Mouse (Mus musculus): ENCODE results near the gene Gm10272. TPM values are rescaled to one million over a fixed set of nuclear protein-coding genes. Genes with fewer than 3 reads are reported as not detected.
A peak's percentile ranks its signal among the peaks of the same experiment; 100 is the strongest.

Gene Gm10272
- not detected in 2 replicates for polyA plus RNA-seq (2012; rRNA removed)

DNA sequence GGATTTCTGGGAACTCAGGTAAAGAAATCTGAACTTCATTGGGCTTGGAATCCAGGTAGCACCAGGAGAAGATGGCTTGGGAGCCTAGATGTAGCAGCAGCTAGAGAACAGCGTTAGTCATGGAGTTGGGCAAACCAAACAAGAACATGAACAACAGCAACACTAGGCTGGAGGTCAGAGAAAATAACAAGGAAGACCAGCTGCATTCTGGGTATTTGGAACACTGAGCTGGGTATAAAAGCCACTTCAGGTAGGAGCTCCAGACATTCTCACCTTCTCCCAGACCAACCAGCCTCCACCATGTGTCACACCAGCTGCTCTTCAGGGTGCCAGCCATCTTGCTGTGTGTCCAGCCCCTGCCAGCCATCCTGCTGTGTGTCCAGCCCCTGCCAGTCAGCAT is at the start of gene Gm10272:
Gene Gm10272, plus strand, starts transcription at position 301 of the 400 bp plus-strand sequence.
- no peak within 1 kb of the TSS for H3K27ac ChIP-seq (ENCODE audit: control insufficient read depth, insufficient read depth, low read length)
- 100% methylated on average over 1 of the region's 1 CpGs for WGBS
- TF ChIP-seq CTCF (IDR thresholded peaks at IDR 0.05; ENCODE audit: borderline replicate concordance, control insufficient read depth, extremely low read depth, insufficient read depth, low read length, poor library complexity) (no peak), POLR2A (IDR thresholded peaks at IDR 0.05; ENCODE audit: control insufficient read depth, extremely low read depth, insufficient read depth, low read length, poor library complexity) (no peak)
- H3K4me1 ChIP-seq (replicated peaks; ENCODE audit: control insufficient read depth, insufficient read depth, low read length) = no peaks in the 10 kb centered on the region
- H3K36me3 ChIP-seq (ENCODE audit: control insufficient read depth, insufficient read depth, low read length) = no peaks in the 10 kb centered on the region
- no peaks in the 10 kb centered on the region for H3K27me3 ChIP-seq (ENCODE audit: control insufficient read depth, insufficient read depth, low read length)
- H3K4me3 ChIP-seq (ENCODE audit: control insufficient read depth, insufficient read depth, low read length) = no peak within 1 kb of the TSS
- no peak for DNase-seq

DNA sequence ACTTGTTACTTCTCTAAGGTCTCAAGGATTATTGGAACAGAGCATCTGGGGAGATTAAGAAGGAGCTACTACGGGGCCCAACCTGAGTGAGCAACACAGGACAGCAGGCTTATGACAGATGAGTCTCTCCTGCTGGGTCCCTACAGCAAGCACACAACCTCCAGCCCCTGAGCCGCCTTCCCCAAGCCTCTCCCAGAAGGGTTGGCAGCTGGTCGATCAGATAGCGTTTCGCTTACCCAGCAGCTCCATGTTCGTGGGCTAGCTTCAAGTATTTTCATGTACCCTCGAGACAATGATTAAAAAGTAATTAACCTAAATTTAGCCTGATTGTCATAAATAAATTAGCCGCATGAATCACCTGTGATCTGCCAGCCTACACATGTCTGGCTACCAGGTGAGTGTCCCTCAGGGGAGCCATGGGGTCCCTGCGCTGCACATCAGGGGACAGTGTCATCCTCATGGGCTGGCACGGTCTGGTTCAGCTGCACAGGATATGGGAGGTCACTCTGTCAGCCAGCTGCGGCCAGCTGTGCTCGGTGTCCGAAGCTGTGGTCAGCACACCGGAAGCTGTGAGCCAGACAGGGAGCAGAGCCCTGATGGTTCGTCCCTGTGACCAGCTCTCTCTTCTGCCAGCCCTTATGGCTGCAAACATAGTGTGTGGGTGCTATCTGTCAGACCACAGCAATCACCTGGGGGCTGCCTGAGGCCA is 48.0 kb upstream of the Gm10272 start:
- no peaks in the 10 kb centered on the region for H3K4me1 ChIP-seq (replicated peaks; ENCODE audit: control insufficient read depth, insufficient read depth, low read length)
- no peaks in the 10 kb centered on the region for H3K36me3 ChIP-seq (ENCODE audit: control insufficient read depth, insufficient read depth, low read length)
- H3K27me3 ChIP-seq (ENCODE audit: control insufficient read depth, insufficient read depth, low read length) = no peaks in the 10 kb centered on the region
- no peak for DNase-seq
- WGBS = 80% methylated on average over 15 of the region's 15 CpGs
- no peak overlapping the region for H3K4me3 ChIP-seq (ENCODE audit: control insufficient read depth, insufficient read depth, low read length)
- TF ChIP-seq POLR2A (IDR thresholded peaks at IDR 0.05; ENCODE audit: control insufficient read depth, extremely low read depth, insufficient read depth, low read length, poor library complexity) (no peak), CTCF (IDR thresholded peaks at IDR 0.05; ENCODE audit: borderline replicate concordance, control insufficient read depth, extremely low read depth, insufficient read depth, low read length, poor library complexity) (no peak)
- no peak overlapping the region for H3K27ac ChIP-seq (ENCODE audit: control insufficient read depth, insufficient read depth, low read length)

DNA sequence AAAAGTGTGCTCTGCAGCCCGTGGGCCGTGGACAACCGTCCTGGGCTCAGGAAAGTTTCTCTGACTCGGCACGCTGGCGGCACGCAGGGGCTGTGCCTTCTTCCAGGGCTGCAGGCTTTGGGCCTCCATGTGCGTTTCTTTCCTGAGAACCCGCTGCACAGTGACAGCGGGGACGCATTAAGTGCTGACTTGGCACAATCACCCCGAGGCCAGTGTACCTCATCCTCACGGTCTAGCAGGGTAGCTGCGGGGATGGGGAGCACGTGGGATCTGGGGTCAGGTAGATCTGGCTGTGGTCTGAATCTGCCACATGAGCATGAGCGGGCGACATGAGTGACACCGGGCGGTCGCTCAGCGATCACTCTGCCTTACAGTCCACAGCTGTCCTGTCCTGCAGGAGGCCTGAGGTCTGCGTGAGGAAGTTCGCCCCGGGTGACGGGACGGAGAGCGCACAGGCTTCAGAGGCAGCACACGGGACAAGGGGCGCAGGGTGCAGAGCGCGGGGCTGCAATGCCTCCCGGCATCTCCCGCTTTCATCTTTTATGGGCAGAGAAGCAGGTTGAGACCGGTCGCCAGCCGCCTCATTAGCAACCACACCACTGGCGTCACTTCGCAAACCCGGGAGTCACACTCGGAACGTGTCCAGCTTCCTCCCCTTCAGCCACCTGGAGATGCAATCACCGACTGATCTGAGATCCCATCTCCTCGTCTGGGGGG is 42.3 kb upstream of the Gm10272 start:
- peaks cover 8% of the 10 kb centered on the region for H3K4me1 ChIP-seq (replicated peaks; ENCODE audit: control insufficient read depth, insufficient read depth, low read length)
- H3K27me3 ChIP-seq (ENCODE audit: control insufficient read depth, insufficient read depth, low read length) = no peaks in the 10 kb centered on the region
- no peak overlapping the region for H3K27ac ChIP-seq (ENCODE audit: control insufficient read depth, insufficient read depth, low read length)
- WGBS = 57% methylated on average over 43 of the region's 43 CpGs
- H3K4me3 ChIP-seq (ENCODE audit: control insufficient read depth, insufficient read depth, low read length) = no peak overlapping the region
- DNase-seq = no peak
- H3K36me3 ChIP-seq (ENCODE audit: control insufficient read depth, insufficient read depth, low read length) = no peaks in the 10 kb centered on the region
- TF ChIP-seq CTCF (IDR thresholded peaks at IDR 0.05; ENCODE audit: borderline replicate concordance, control insufficient read depth, extremely low read depth, insufficient read depth, low read length, poor library complexity) (no peak), POLR2A (IDR thresholded peaks at IDR 0.05; ENCODE audit: control insufficient read depth, extremely low read depth, insufficient read depth, low read length, poor library complexity) (no peak)

DNA sequence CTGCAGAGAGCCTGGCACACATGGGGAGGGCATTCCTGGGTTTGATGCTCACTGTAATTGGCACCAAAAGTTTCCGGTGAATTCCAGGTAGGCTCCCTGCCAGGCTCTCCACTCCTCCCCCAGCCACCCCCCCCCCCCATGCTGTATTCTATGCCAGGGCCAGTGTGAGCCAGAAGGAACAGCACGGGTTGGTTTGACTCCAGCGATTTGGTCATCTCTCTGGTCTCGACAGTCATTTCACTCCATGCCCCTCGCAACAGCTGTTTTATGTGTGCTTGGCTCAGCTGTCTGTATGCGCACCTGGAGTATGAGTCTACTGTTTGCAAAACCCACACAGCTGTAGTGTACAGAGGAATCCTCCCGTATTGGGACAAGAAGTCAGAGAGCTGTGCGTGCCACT is 40.1 kb upstream of the Gm10272 start:
- H3K4me3 ChIP-seq (ENCODE audit: control insufficient read depth, insufficient read depth, low read length) = no peak overlapping the region
- no peak overlapping the region for H3K27ac ChIP-seq (ENCODE audit: control insufficient read depth, insufficient read depth, low read length)
- peak; percentile 24 for DNase-seq
- H3K36me3 ChIP-seq (ENCODE audit: control insufficient read depth, insufficient read depth, low read length) = no peaks in the 10 kb centered on the region
- no peak for TF ChIP-seq CTCF (IDR thresholded peaks at IDR 0.05; ENCODE audit: borderline replicate concordance, control insufficient read depth, extremely low read depth, insufficient read depth, low read length, poor library complexity)
- H3K4me1 ChIP-seq (replicated peaks; ENCODE audit: control insufficient read depth, insufficient read depth, low read length) = peaks cover 8% of the 10 kb centered on the region
- 66% methylated on average over 8 of the region's 8 CpGs for WGBS
- H3K27me3 ChIP-seq (ENCODE audit: control insufficient read depth, insufficient read depth, low read length) = no peaks in the 10 kb centered on the region

DNA sequence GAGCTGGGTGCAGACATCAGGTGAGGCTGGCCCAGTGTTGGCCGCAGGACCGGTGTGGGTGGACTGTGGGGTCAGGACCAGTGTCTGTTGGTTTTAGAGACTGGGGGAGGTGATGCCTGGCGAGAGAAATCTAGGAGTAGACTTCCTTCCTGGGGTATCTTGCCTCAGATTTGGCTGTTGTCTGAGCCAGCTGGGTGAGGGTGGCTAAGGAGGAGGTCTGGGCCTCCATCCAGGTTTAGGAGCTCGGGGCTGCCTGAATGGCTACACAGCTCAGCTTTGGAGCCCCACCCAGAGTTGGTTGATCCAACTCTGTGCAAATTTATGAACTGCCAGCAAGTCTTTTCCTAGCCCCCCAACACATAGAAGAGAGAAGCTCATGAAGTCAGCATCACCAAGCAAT is 39.0 kb upstream of the Gm10272 start:
- Histone ChIP-seq H3K36me3 (ENCODE audit: control insufficient read depth, insufficient read depth, low read length) (no peaks in the 10 kb centered on the region), H3K4me1 (replicated peaks; ENCODE audit: control insufficient read depth, insufficient read depth, low read length) (peaks cover 8% of the 10 kb centered on the region), H3K4me3 (ENCODE audit: control insufficient read depth, insufficient read depth, low read length) (no peak overlapping the region), H3K27me3 (ENCODE audit: control insufficient read depth, insufficient read depth, low read length) (no peaks in the 10 kb centered on the region), H3K27ac (ENCODE audit: control insufficient read depth, insufficient read depth, low read length) (no peak overlapping the region)
- WGBS = 73% methylated on average over 4 of the region's 4 CpGs
- no peak for DNase-seq
- TF ChIP-seq POLR2A (IDR thresholded peaks at IDR 0.05; ENCODE audit: control insufficient read depth, extremely low read depth, insufficient read depth, low read length, poor library complexity) (no peak), CTCF (IDR thresholded peaks at IDR 0.05; ENCODE audit: borderline replicate concordance, control insufficient read depth, extremely low read depth, insufficient read depth, low read length, poor library complexity) (no peak)

DNA sequence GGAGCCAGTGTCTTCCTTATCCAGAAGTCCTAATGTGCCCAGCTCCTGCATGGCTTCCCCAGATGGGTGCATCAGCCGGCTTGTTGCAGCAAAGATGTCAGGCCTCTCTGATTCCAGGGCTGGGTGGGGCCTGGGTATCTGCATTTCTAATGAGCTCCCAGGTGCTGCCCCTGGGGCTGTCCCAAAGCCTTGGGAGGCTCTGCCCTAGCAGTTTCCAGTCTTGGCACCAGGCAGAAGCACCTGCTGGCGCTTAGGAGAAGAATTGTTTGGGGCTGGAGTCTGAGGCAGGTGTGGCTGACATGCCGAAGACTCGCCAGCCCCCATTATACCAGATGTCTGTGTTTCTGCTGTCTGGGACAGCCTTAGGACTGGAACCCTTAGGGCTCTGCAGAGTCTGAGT is 35.7 kb upstream of the Gm10272 start:
- 87% methylated on average over 4 of the region's 4 CpGs for WGBS
- Histone ChIP-seq H3K4me3 (ENCODE audit: control insufficient read depth, insufficient read depth, low read length) (no peak overlapping the region), H3K4me1 (replicated peaks; ENCODE audit: control insufficient read depth, insufficient read depth, low read length) (peaks cover 23% of the 10 kb centered on the region), H3K27ac (ENCODE audit: control insufficient read depth, insufficient read depth, low read length) (no peak overlapping the region), H3K27me3 (ENCODE audit: control insufficient read depth, insufficient read depth, low read length) (no peaks in the 10 kb centered on the region), H3K36me3 (ENCODE audit: control insufficient read depth, insufficient read depth, low read length) (no peaks in the 10 kb centered on the region)
- no peak for DNase-seq
- TF ChIP-seq POLR2A (IDR thresholded peaks at IDR 0.05; ENCODE audit: control insufficient read depth, extremely low read depth, insufficient read depth, low read length, poor library complexity) (no peak), CTCF (IDR thresholded peaks at IDR 0.05; ENCODE audit: borderline replicate concordance, control insufficient read depth, extremely low read depth, insufficient read depth, low read length, poor library complexity) (no peak)

Measured in thymus, adult 2 months (tissue).